Mouse (Mus musculus) liver, postnatal 0 days (tissue): ENCODE results near the gene Ccdc73.

Experiments used
- CTCF ChIP-seq: sonication (generic); IDR thresholded peaks from 2 replicates; pipeline ENCODE4 v1.5.1; 2016; ENCODE audit warnings: antibody characterized with exemption, low read depth
- EP300 ChIP-seq: IDR thresholded peaks from 2 replicates; pipeline ENCODE4 v1.6.1; 2016; ENCODE audit warnings: antibody characterized with exemption, low read depth, mild to moderate bottlenecking

DNA sequence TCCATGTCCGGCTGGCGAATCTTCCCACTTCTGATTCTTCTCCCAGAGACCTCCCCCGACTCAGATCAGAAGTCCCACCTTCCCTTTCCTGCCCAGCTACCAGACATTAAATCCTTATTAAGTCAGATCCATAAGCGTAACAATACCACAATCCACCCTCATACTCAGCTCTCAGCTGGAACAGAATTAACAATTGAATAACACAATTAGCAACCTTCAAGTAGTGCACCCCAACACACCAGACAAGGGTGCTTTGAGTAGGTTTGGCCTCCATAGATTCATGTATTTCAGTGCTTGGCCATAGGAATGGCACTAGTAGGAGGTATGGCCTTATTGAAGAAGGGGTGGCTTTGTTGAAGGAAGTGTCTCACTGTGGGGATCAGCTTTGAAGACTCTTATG lies 41.4 kb upstream of the Ccdc73 start:
- TF ChIP-seq EP300 (no peak), CTCF (no peak)
